Mouse (Mus musculus): Measurements from ENCODE around the gene Ntf3. TPM values are rescaled to one million over a fixed set of nuclear protein-coding genes. Genes with fewer than 3 reads are reported as not detected.
A peak's percentile ranks its signal among the peaks of the same experiment; 100 is the strongest.

Gene Ntf3
- polyA plus RNA-seq, 1 experiment: 1.5 TPM

DNA sequence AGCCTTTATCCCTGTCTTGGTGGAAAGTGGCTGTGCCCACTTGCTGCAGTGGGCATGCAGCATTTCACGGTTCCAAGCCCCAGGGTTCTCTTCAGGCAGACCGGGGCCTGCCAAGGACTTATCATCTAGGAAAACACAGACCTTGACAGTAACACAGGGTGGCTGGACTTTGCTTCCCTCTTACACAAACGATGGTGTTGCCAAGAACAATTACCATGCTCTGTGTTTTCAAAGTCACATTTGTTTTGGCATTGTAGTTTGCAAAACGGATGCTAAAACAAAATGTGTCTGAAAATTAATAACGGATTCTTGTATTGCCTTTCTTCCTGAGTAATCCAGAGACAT, 6.7 kb downstream of the Ntf3 start:
- DNase-seq (ENCODE audit: extremely low spot score in 1 of 2, low spot score in 1 of 2): no peak

DNA sequence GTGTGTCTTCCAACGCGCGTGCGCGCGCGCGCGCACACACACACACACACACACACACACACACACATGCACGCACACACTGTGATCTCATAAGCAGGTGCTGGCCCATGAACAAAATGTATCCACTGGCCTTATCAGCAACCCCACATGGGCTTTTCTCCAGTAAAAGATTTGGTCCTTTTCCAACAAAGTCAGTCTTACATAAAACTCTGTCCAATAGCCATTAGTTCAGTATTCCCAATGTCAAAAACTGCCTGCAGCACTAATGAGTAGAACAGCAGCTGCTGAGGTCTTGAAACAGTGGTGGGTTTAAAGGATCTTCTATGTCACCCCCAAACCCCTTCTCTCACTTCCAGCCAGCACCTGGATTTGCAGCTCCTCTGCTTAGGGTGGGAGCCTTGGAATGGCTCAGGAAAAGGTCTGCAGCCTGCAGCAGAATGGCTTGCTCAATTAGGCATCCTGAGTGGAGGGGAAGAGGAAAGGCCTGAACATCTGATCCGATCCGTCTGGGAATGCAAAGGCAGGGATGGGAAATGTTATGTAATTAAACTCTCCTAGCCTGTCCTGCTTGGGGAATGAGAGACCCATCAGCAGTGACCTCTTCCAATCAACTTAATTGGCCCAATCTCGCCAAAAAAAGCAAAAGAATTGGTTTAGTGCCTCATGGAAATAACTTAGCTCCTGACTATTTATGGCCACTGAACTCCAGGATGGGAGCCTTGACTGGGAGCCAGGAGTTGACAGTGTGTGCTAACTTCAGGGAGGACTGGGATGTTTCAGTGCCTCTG, 7.2 kb downstream of the Ntf3 start:
- no peak for DNase-seq (ENCODE audit: extremely low spot score in 1 of 2, low spot score in 1 of 2)

GRCm38 (mm10) chr6:126155928-126156327, 10.8 kb downstream of the Ntf3 start:
- DNase-seq (ENCODE audit: extremely low spot score in 1 of 2, low spot score in 1 of 2): no peak

GRCm38 (mm10) chr6:126154372-126154982, 12.2 kb downstream of the Ntf3 start:
- DNase-seq (ENCODE audit: extremely low spot score in 1 of 2, low spot score in 1 of 2): peak in 1 of 2 experiments; percentile 62

GRCm38 (mm10) chr6:126153154-126153553, 13.6 kb downstream of the Ntf3 start:
- no peak for DNase-seq (ENCODE audit: extremely low spot score in 1 of 2, low spot score in 1 of 2)

GRCm38 (mm10) chr6:126143659-126144058, 23.1 kb downstream of the Ntf3 start:
- no peak for DNase-seq (ENCODE audit: extremely low spot score in 1 of 2, low spot score in 1 of 2)

- DNase-seq (ENCODE audit: extremely low spot score in 1 of 2, low spot score in 1 of 2): no peak
These were observed 24.0 kb downstream of the Ntf3 start for GRCm38 (mm10) chr6:126142741-126143140.

- DNase-seq (ENCODE audit: extremely low spot score in 1 of 2, low spot score in 1 of 2): no peak
These were observed 24.6 kb downstream of the Ntf3 start for GRCm38 (mm10) chr6:126142021-126142554.

DNA sequence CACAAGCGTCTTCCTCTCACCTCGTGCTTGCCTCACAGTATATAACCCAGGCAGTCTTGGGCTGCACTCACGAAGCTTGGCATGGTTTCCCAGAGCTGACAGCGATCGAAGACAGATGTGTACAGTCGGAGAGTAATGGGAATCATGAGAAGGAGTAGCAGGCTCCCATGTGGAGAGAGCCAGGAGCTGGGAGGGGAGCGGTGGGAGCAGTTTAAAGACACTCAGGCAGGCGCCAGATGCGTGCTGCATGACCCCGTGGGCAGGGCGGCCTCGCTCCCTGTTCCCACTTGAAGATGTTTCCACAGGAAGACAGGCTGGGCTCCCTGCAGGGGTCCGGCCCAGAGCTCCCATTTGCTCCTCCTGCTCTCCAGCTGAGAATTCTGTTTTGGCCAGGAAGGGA, 25.2 kb downstream of the Ntf3 start:
- DNase-seq (ENCODE audit: extremely low spot score in 1 of 2, low spot score in 1 of 2): no peak

DNA sequence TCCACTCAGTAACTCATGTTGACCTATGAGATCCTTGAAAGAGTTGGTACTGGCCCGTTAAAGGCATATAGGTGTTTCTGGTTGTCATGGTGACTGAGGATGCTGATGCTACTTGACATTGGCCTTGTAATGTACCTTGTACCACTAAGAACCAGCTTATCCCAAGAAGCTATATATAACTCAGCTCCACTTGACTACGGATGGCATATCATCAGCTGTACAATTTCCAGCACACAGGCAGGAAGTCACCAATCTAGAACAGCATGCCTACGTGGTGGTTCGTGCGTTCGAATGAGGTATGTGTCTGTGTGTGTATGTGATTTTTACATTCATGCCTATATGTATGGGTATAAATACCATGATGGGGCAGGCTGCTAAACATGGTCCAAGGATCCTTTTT, 25.7 kb downstream of the Ntf3 start:
- DNase-seq (ENCODE audit: extremely low spot score in 1 of 2, low spot score in 1 of 2): no peak

- no peak for DNase-seq (ENCODE audit: extremely low spot score in 1 of 2, low spot score in 1 of 2)
These were observed 26.3 kb downstream of the Ntf3 start for GRCm38 (mm10) chr6:126140416-126140815.

DNA sequence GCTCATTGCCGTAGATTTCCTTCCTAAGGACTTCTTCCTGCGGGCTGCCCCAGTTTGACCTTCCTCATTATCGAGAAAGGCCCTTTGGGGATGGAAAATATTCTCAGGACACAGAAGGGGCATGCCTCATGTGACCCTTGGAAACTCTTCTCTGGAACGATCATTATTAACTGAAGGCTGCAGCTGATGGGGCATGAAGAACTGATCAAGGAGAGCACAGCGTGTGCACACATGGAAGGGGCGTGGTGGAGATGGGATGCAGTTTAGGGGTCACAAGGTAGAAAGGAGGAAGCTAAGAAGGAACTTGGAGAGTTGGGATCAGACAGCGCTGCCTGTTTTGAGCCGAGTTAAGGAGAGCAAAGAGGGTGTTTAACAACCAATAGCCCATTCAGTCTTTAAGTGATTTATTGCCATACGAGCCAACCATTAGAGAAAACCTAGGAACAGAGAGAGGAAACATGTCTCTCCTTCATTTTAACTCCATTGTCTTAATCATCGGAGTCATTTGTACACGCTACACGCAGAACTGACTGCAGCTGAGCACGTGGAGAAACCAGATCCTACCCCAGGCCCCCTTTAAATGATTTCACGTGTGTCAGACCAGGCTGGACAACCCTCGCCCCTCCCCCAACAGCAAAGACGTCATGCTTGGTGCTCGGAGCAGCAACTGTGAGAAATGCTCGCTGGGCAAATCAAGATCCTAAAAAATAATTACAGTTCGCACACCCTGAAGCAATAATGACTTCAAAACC, 32.4 kb downstream of the Ntf3 start:
- no peak for DNase-seq (ENCODE audit: extremely low spot score in 1 of 2, low spot score in 1 of 2)

DNA sequence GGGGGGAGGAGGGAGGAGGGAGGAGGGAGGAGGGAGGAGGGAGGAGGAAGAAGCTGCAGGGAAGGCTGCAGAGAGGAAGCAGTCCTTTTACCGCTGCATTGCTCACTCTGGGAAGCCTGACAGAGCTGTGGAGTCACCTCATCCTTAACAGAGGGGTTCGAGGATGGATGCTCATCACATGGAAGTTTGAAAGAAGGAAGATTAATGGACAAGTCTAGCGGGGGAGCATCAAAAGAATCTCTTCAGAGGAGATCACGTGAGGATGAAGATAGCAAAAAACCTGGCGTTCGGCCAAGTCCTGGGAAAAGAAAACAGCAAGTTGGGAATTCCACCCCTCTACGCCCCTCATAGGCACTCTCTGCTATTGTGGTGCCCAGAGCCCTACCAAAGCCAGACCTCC, 38.5 kb downstream of the Ntf3 start:
- DNase-seq (ENCODE audit: extremely low spot score in 1 of 2, low spot score in 1 of 2): no peak

DNA sequence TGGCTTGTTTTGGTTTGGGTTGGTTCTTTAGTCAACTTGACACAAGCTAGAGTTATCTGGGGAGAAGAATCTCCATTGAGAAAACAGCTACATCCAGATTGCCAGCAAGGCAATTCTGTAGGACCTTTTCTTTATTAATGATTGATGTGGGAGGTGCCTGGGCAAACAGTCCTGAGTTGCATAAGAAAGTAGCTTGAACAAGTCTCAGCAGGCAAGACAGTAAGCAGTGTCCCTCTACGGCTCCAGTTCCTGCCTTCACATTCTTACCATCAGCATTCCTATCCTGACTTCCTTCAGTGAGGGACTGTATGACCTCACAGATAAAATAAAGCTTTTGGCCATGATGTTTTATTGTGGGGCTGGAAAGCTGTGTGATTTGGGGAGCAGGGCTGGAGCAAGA, 48.5 kb downstream of the Ntf3 start:
- no peak for DNase-seq (ENCODE audit: extremely low spot score in 1 of 2, low spot score in 1 of 2)

GRCm38 (mm10) chr6:126117191-126117590, 49.5 kb downstream of the Ntf3 start:
- no peak for DNase-seq (ENCODE audit: extremely low spot score in 1 of 2, low spot score in 1 of 2)

DNA sequence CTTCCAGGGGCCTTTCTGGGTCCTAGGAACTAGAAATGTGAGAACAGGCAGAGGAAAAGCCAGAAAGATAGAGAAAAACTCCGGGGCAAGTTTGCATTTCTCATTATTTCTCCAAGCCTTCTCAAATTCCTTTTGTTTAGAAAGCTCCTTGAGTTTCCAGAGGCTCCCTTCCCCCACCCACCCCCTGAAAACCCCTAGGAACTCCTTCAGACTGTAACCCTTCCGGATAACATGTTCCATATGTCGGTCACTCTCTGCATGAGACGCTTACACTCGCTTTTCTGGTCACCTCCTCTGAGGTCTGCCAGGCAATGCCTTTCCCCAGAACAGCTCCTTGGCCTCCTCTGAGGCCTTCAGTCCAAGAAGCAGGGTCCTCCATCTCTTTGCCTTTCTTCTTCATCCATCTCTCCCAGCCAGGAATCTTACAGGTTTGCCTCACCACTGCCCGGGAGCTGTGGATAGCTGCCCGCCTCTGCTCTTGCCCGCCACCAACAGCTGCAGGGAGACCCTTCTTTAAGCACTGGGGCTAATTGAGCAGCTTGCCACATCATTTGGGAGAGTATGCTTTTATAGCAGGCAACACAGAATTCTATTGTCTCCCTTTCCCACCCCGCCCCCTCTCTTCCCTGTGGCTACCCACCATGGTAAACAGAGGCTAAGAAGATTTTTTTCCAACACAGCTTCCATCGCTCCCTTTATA, 51.6 kb downstream of the Ntf3 start:
- no peak for DNase-seq (ENCODE audit: extremely low spot score in 1 of 2, low spot score in 1 of 2)

GRCm38 (mm10) chr6:126110892-126111835, 55.5 kb downstream of the Ntf3 start:
- DNase-seq (ENCODE audit: extremely low spot score in 1 of 2, low spot score in 1 of 2): no peak

- DNase-seq (ENCODE audit: extremely low spot score in 1 of 2, low spot score in 1 of 2): no peak
These were observed 57.5 kb downstream of the Ntf3 start for GRCm38 (mm10) chr6:126109184-126109583.

DNA sequence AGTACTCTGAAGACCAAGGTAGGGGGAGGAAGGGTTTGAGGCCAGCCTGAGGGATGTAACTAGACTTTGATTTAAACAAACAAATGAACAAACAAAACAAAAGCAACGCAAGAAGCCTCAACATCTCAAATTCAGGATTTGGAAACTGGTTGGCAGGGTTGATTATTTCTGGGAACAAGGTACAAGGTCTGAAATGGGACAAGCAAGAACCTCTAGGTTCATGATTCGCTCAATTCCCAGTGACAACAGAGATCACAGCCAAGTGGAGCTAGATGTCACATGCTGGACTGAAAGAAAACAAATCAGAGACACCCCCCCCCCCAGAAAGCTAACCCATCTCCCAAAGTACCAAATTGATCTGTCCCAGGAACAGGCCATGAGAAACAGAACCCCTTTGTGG, 57.9 kb downstream of the Ntf3 start:
- no peak for DNase-seq (ENCODE audit: extremely low spot score in 1 of 2, low spot score in 1 of 2)

DNA sequence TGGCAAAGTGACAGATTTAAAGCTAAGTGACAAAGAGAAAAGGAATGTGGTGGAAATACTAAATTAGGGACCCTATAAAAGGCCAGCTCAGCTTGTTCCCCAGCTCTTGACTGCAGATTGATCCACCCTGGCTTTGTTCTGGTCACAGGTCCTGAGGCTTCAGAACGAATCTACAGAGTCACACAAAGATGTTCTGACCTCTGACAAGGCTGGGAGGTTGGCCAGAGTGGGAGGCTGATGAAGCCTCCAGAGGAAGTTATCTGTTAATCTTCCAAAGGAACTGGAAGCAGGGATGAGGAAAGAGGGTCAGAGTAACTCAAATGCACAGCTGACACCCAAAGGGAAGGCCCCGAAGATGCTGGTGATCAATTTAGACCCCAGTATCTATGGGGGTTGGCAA, 59.3 kb downstream of the Ntf3 start:
- no peak for DNase-seq (ENCODE audit: extremely low spot score in 1 of 2, low spot score in 1 of 2)
